Mouse (Mus musculus) myocyte (in vitro differentiated cells): ENCODE data around the gene Dnajc1. TPM values are rescaled to one million over a fixed set of nuclear protein-coding genes. Genes with fewer than 3 reads are reported as not detected.

Source experiments
- H3K27me3 ChIP-seq: one replicate; pipeline ENCODE4 v1.6.1; 2011; ENCODE audit not compliant: control insufficient read depth, insufficient read depth, insufficient read length
- H3K36me3 ChIP-seq: one replicate; pipeline ENCODE4 v1.6.1; 2011; ENCODE audit not compliant: control insufficient read depth, insufficient read depth
- H3K4me2 ChIP-seq: one replicate; pipeline ENCODE4 v1.6.1; 2011; ENCODE audit warnings: low read depth, control low read depth
- H3K4me3 ChIP-seq: one replicate; pipeline ENCODE4 v1.5.1; 2011; ENCODE audit warnings: mild to moderate bottlenecking, control low read depth, moderate library complexity
- H3K79me2 ChIP-seq: one replicate; pipeline ENCODE4 v1.6.1; 2011; ENCODE audit not compliant: control insufficient read depth, insufficient read depth
- H3ac ChIP-seq: one replicate; pipeline ENCODE4 v1.6.1; 2011; ENCODE audit not compliant: control insufficient read depth, insufficient read length
- CEBPB ChIP-seq: IDR thresholded peaks from 2 replicates; pipeline ENCODE4 v1.6.1; 2011; ENCODE audit warnings: mild to moderate bottlenecking, moderate library complexity; ENCODE audit not compliant: poor library complexity, insufficient read depth, severe bottlenecking
- E2F4 ChIP-seq: IDR thresholded peaks from one replicate; pipeline ENCODE4 v1.6.1; 2011; ENCODE audit warnings: mild to moderate bottlenecking, control low read depth, moderate library complexity; ENCODE audit not compliant: insufficient read depth
- MAX ChIP-seq: IDR thresholded peaks from one replicate; pipeline ENCODE4 v1.6.1; 2011; ENCODE audit warnings: low read depth, mild to moderate bottlenecking, control low read depth
- MYOD1 ChIP-seq, 3 experiments: IDR thresholded peaks; one replicate each; pipeline ENCODE4 v1.6.1; 2011; ENCODE audit warnings: control low read depth in 2 of 3, low read depth in 2 of 3, mild to moderate bottlenecking in 2 of 3, moderate library complexity in 1 of 3; ENCODE audit not compliant: insufficient read length in 2 of 3, control insufficient read depth in 1 of 3
- MYOG ChIP-seq, 3 experiments: IDR thresholded peaks; one replicate each; pipeline ENCODE4 v1.6.1; 2011; ENCODE audit warnings: control low read depth in 2 of 3, low read depth in 2 of 3, mild to moderate bottlenecking in 2 of 3; ENCODE audit not compliant: insufficient read length in 2 of 3, control insufficient read depth in 1 of 3, insufficient read depth in 1 of 3
- POLR2A ChIP-seq: IDR thresholded peaks from one replicate; pipeline ENCODE4 v1.6.1; 2011; ENCODE audit warnings: low read depth, mild to moderate bottlenecking, control low read depth, moderate library complexity; ENCODE audit not compliant: insufficient read length
- POLR2AphosphoS2 ChIP-seq: IDR thresholded peaks from one replicate; pipeline ENCODE4 v1.6.1; 2011; ENCODE audit warnings: low read depth, control low read depth; ENCODE audit not compliant: insufficient read length
- REST ChIP-seq: IDR thresholded peaks from one replicate; pipeline ENCODE4 v1.6.1; 2011; ENCODE audit warnings: mild to moderate bottlenecking, control low read depth, moderate library complexity; ENCODE audit not compliant: insufficient read depth, insufficient read length
- SRF ChIP-seq: IDR thresholded peaks from one replicate; pipeline ENCODE4 v1.6.1; 2011; ENCODE audit warnings: low read depth; ENCODE audit not compliant: control insufficient read depth, insufficient read length
- TCF12 ChIP-seq: IDR thresholded peaks from one replicate; pipeline ENCODE4 v1.6.1; 2011; ENCODE audit warnings: mild to moderate bottlenecking, control low read depth; ENCODE audit not compliant: poor library complexity, insufficient read depth, severe bottlenecking
- TCF3 ChIP-seq: IDR thresholded peaks from one replicate; pipeline ENCODE4 v1.6.1; 2011; ENCODE audit warnings: low read depth, control low read depth; ENCODE audit not compliant: insufficient read length
- USF1 ChIP-seq: IDR thresholded peaks from one replicate; pipeline ENCODE4 v1.6.1; 2011; ENCODE audit warnings: low read depth, mild to moderate bottlenecking, control low read depth, moderate library complexity
- polyA plus RNA-seq: library from polyadenylated mRNA; unstranded; fragments of >200 nt; fragmentation: generic; extraction: Trizol; gene quantifications from one replicate; pipeline ENCODE4 v1.2.1, GENCODE M21; 2012; ENCODE audit warnings: missing spikeins

Gene Dnajc1
- polyA plus RNA-seq = 9.3 TPM

- no peak for TF ChIP-seq SRF
- peak; percentile 73 for TF ChIP-seq POLR2AphosphoS2
- no peak for TF ChIP-seq MAX
- TF ChIP-seq E2F4 = no peak
- no peak for TF ChIP-seq USF1
- TF ChIP-seq CEBPB = no peak
- peak; percentile 25 for TF ChIP-seq TCF3
- TF ChIP-seq MYOG (IDR thresholded peaks at IDR 0.05; ENCODE audit: control insufficient read depth in 1 of 3, insufficient read depth in 1 of 3, insufficient read length in 2 of 3, low read depth in 2 of 3) = peak; percentile 4 to 79 (median 50)
- peak; percentile 12 to 47 (median 36) for TF ChIP-seq MYOD1 (IDR thresholded peaks at IDR 0.05; ENCODE audit: control insufficient read depth in 1 of 3, insufficient read length in 2 of 3, low read depth in 2 of 3)
- no peak for TF ChIP-seq TCF12
- TF ChIP-seq REST = no peak
- peak; percentile 72 for TF ChIP-seq POLR2A
- Histone ChIP-seq H3K27me3 (no peaks in the 10 kb centered on the region), H3ac (peak within 1 kb of the TSS; percentile 49), H3K4me2 (peak within 1 kb of the TSS; percentile 90), H3K36me3 (no peaks in the 10 kb centered on the region), H3K79me2 (peaks cover 41% of the 10 kb centered on the region), H3K4me3 (peak within 1 kb of the TSS; percentile 53)
Observed at GRCm38 (mm10) chr2:18392331-18393021, at the start of gene Dnajc1. TSS of gene Dnajc1 (minus strand) at chr2:18392830.

- no peak overlapping the region for H3K4me3 ChIP-seq
- no peaks in the 10 kb centered on the region for H3K36me3 ChIP-seq
- no peaks in the 10 kb centered on the region for H3K27me3 ChIP-seq
- TF ChIP-seq MAX (no peak), REST (no peak), CEBPB (no peak), MYOG (IDR thresholded peaks at IDR 0.05; ENCODE audit: control insufficient read depth in 1 of 3, insufficient read depth in 1 of 3, insufficient read length in 2 of 3, low read depth in 2 of 3) (no peak), TCF3 (no peak), TCF12 (no peak), USF1 (no peak), MYOD1 (IDR thresholded peaks at IDR 0.05; ENCODE audit: control insufficient read depth in 1 of 3, insufficient read length in 2 of 3, low read depth in 2 of 3) (no peak), E2F4 (no peak), POLR2AphosphoS2 (no peak), POLR2A (no peak), SRF (no peak)
- no peaks in the 10 kb centered on the region for H3K79me2 ChIP-seq
- H3K4me2 ChIP-seq = no peak overlapping the region
- H3ac ChIP-seq = no peak overlapping the region
Observed at GRCm38 (mm10) chr2:18441871-18442270, 49.2 kb upstream of the Dnajc1 start.

- no peak for TF ChIP-seq SRF
- no peak for TF ChIP-seq MYOD1 (IDR thresholded peaks at IDR 0.05; ENCODE audit: control insufficient read depth in 1 of 3, insufficient read length in 2 of 3, low read depth in 2 of 3)
- TF ChIP-seq E2F4 = no peak
- no peak for TF ChIP-seq TCF3
- TF ChIP-seq POLR2A = no peak
- no peak for TF ChIP-seq POLR2AphosphoS2
- no peak for TF ChIP-seq USF1
- no peak for TF ChIP-seq REST
- TF ChIP-seq MAX = no peak
- no peak for TF ChIP-seq MYOG (IDR thresholded peaks at IDR 0.05; ENCODE audit: control insufficient read depth in 1 of 3, insufficient read depth in 1 of 3, insufficient read length in 2 of 3, low read depth in 2 of 3)
- no peak for TF ChIP-seq CEBPB
- no peak for TF ChIP-seq TCF12
- Histone ChIP-seq H3K27me3 (no peaks in the 10 kb centered on the region), H3K79me2 (no peaks in the 10 kb centered on the region), H3K4me2 (no peak overlapping the region), H3K36me3 (no peaks in the 10 kb centered on the region), H3K4me3 (no peak overlapping the region), H3ac (no peak overlapping the region)
Observed at GRCm38 (mm10) chr2:18415242-18415641, 22.6 kb upstream of the Dnajc1 start.

- Histone ChIP-seq H3K4me3 (no peak overlapping the region), H3K4me2 (no peak overlapping the region), H3K79me2 (no peaks in the 10 kb centered on the region), H3ac (no peak overlapping the region), H3K27me3 (no peaks in the 10 kb centered on the region), H3K36me3 (no peaks in the 10 kb centered on the region)
- TF ChIP-seq REST (no peak), MYOG (IDR thresholded peaks at IDR 0.05; ENCODE audit: control insufficient read depth in 1 of 3, insufficient read depth in 1 of 3, insufficient read length in 2 of 3, low read depth in 2 of 3) (no peak), SRF (no peak), USF1 (no peak), POLR2A (no peak), MAX (no peak), E2F4 (no peak), CEBPB (no peak), MYOD1 (IDR thresholded peaks at IDR 0.05; ENCODE audit: control insufficient read depth in 1 of 3, insufficient read length in 2 of 3, low read depth in 2 of 3) (no peak), TCF3 (no peak), TCF12 (no peak), POLR2AphosphoS2 (no peak)
Observed at GRCm38 (mm10) chr2:18403679-18404078, 11.0 kb upstream of the Dnajc1 start.
